In genomic region chr5:20950855-20951650, GRCm38 (mm10) we compare ENCODE assay signal across 8 mouse cellular contexts. TPM values are rescaled to one million over a fixed set of nuclear protein-coding genes. Genes with fewer than 3 reads are reported as not detected.
DNase-seq lines count a peak whose midpoint lies in the region; ATAC-seq and TF ChIP-seq lines count a peak whose summit lies in the region.

No protein-coding gene starts in this region.

- peak overlapping the region; percentile 91 for H3K27ac ChIP-seq in CH12.LX (ENCODE audit: insufficient read depth, low read depth)
- H3K27ac ChIP-seq in forebrain, embryonic 12.5 days: peak overlapping the region; percentile 99
- H3K27ac ChIP-seq in heart, postnatal 0 days (ENCODE audit: low read depth): peak overlapping the region; percentile 98

- DNase-seq in CH12.LX (ENCODE audit: extremely low read depth): no peak
- no peak for DNase-seq in heart, postnatal 0 days (ENCODE audit: low spot score)
- DNase-seq in layer of hippocampus, adult 9-11 months: peak; percentile 45
- peak; percentile 32 for DNase-seq in lung, postnatal 25 days (ENCODE audit: low spot score)
- DNase-seq in retina, embryonic 14.5 days (ENCODE audit: low spot score): peak; percentile 57
- DNase-seq in urinary bladder, postnatal 4 days (ENCODE audit: low spot score in 2 of 2): peak; percentile 18 to 63

- no peak overlapping the region for H3K4me2 ChIP-seq in CH12.LX (ENCODE audit: insufficient read depth, low read depth, poor library complexity, severe bottlenecking)
- peak overlapping the region; percentile 69 for H3K4me2 ChIP-seq in forebrain, embryonic 12.5 days
- H3K4me2 ChIP-seq in heart, postnatal 0 days (ENCODE audit: low read depth, low read length): peak overlapping the region; percentile 82

- TF ChIP-seq POLR2A in CH12.LX (IDR thresholded peaks at IDR 0.05; ENCODE audit: low read depth, low read length): no peak

- H3K9me3 ChIP-seq in CH12.LX (replicated peaks; ENCODE audit: low read length): no peaks in the 10 kb centered on the region
- no peaks in the 10 kb centered on the region for H3K9me3 ChIP-seq in forebrain, embryonic 12.5 days
- H3K9me3 ChIP-seq in heart, postnatal 0 days (replicated peaks; ENCODE audit: control insufficient read depth, low read length): no peaks in the 10 kb centered on the region

- no peaks in the 10 kb centered on the region for H3K27me3 ChIP-seq in CH12.LX (replicated peaks)
- no peaks in the 10 kb centered on the region for H3K27me3 ChIP-seq in forebrain, embryonic 12.5 days
- H3K27me3 ChIP-seq in heart, postnatal 0 days (ENCODE audit: control insufficient read depth, insufficient read depth, low read length): no peaks in the 10 kb centered on the region

- dilution Hi-C loops in CH12.LX (cut with MboI; ENCODE audit: extremely low pct_ligation_motif_present, extremely low pct_unique_long_range_greater_than_20kb, low sequenced_read_pairs): no loop called here

- H3K4me3 ChIP-seq in CH12.LX (replicated peaks in 1 of 3; ENCODE audit: low read depth in 2 of 3, low read length in 2 of 3, poor library complexity in 1 of 3): peak overlapping the region; percentile 85 to 98 (median 95)
- H3K4me3 ChIP-seq in forebrain, embryonic 12.5 days (replicated peaks): peak overlapping the region; percentile 91
- H3K4me3 ChIP-seq in heart, postnatal 0 days (ENCODE audit: low read depth, low read length): peak overlapping the region; percentile 97

- H3K4me1 ChIP-seq in CH12.LX (ENCODE audit: control insufficient read depth in 1 of 2, insufficient read depth in 2 of 2): peaks cover 14 to 57% of the 10 kb centered on the region in 2 experiments
- H3K4me1 ChIP-seq in forebrain, embryonic 12.5 days: peaks cover 17% of the 10 kb centered on the region
- H3K4me1 ChIP-seq in heart, postnatal 0 days (ENCODE audit: control insufficient read depth, insufficient read depth): peaks cover 25% of the 10 kb centered on the region

- no peak for TF ChIP-seq EP300 in CH12.LX (IDR thresholded peaks at IDR 0.05; ENCODE audit: low read length)
- no peak for TF ChIP-seq EP300 in heart, postnatal 0 days (IDR thresholded peaks at IDR 0.05; ENCODE audit: low read depth)

- no peak for TF ChIP-seq RAD21 in CH12.LX (IDR thresholded peaks at IDR 0.05; ENCODE audit: low read depth, low read length)

- no peak for TF ChIP-seq CTCF in CH12.LX (conservative IDR thresholded peaks at IDR 0.05 in 1 of 2, IDR thresholded peaks at IDR 0.05 in 1 of 2; ENCODE audit: low read depth in 2 of 2, low read length in 2 of 2)
- TF ChIP-seq CTCF in heart, postnatal 0 days (IDR thresholded peaks at IDR 0.05; ENCODE audit: low read depth): no peak

- peak overlapping the region; percentile 88 for H3K9ac ChIP-seq in CH12.LX (ENCODE audit: insufficient read depth, low read depth)
- H3K9ac ChIP-seq in forebrain, embryonic 12.5 days: peak overlapping the region; percentile 95
- peak overlapping the region; percentile 98 for H3K9ac ChIP-seq in heart, postnatal 0 days (replicated peaks; ENCODE audit: low read depth, low read length)

- H3K79me2 ChIP-seq in CH12.LX (replicated peaks; ENCODE audit: control insufficient read depth, extremely low read depth, insufficient read depth, poor library complexity, severe bottlenecking): peaks cover 74% of the 10 kb centered on the region

- in situ Hi-C loops in CH12.LX (cut with MboI; ENCODE audit: low pct_ligation_motif_present, low pct_unique_long_range_greater_than_20kb, low sequenced_read_pairs): loop anchor here (25.0 kb wide), 1 partner anchor 164 kb away; no protein-coding TSS in a partner anchor

- peaks cover 0 to 4% of the 10 kb centered on the region in 2 experiments for H3K36me3 ChIP-seq in CH12.LX (replicated peaks in 1 of 2; ENCODE audit: control insufficient read depth in 1 of 2, insufficient read depth in 1 of 2, low read length in 1 of 2)
- no peaks in the 10 kb centered on the region for H3K36me3 ChIP-seq in forebrain, embryonic 12.5 days (replicated peaks)
- H3K36me3 ChIP-seq in heart, postnatal 0 days (replicated peaks; ENCODE audit: control insufficient read depth, insufficient read depth, low read length): no peaks in the 10 kb centered on the region; the same call in 1 of the 2 replicates

- WGBS in forebrain, embryonic 12.5 days: under 1% methylated on average over 68 of the region's 88 CpGs
- WGBS in heart, postnatal 0 days: 0% methylated on average over 66 of the region's 88 CpGs

- ATAC-seq in activated CD4-positive, CD25-positive, alpha-beta regulatory T cell, adult 4 months: peak; percentile 6
- peak; percentile 80 for ATAC-seq in forebrain, embryonic 12.5 days (ENCODE audit: low FRiP score)
- peak; percentile 57 for ATAC-seq in heart, postnatal 0 days (ENCODE audit: insufficient read depth, low read depth)

TF ChIP-seq in CH12.LX, 34 proteins besides CTCF, POLR2A, EP300 and RAD21:
- TF ChIP-seq NELFE (IDR thresholded peaks at IDR 0.05; ENCODE audit: low read depth, low read length) (no peak), GABPA (IDR thresholded peaks at IDR 0.05; ENCODE audit: insufficient replicate concordance, low read depth, low read length) (no peak), NRF1 (IDR thresholded peaks at IDR 0.05; ENCODE audit: low read depth, low read length) (no peak), USF2 (conservative IDR thresholded peaks at IDR 0.05; ENCODE audit: low read depth, low read length) (no peak), ZC3H11A (IDR thresholded peaks at IDR 0.05; ENCODE audit: low read depth, low read length) (no peak), UBTF (IDR thresholded peaks at IDR 0.05; ENCODE audit: low read depth, low read length) (peak; percentile 88; the same call in 1 of the 2 replicates), HCFC1 (IDR thresholded peaks at IDR 0.05; ENCODE audit: low read depth, low read length) (no peak), CHD2 (IDR thresholded peaks at IDR 0.05; ENCODE audit: low read length) (0 out of 2 replicates have a peak, but pooled peaks have one; percentile 20), ZNF384 (IDR thresholded peaks at IDR 0.05; ENCODE audit: low read depth, low read length) (0 out of 2 replicates have a peak, but pooled peaks have one; percentile 36), RCOR1 (conservative IDR thresholded peaks at IDR 0.05; ENCODE audit: low read depth, low read length) (no peak), IRF4 (IDR thresholded peaks at IDR 0.05; ENCODE audit: low read depth, low read length) (peak; percentile 46; the same call in 1 of the 2 replicates)

RNA-seq across cellular contexts. Expression of gene Rsbn1l, which starts 5.1 kb away (rescaled TPM):
- total RNA-seq in CH12.LX (2012; rRNA removed): 8.1 and 8.3 TPM in 2 replicates
- 17.0 TPM in 2 replicates for total RNA-seq in CH12.LX (2014; rRNA removed)
- 20.2 and 22.3 TPM in 2 replicates for polyA plus RNA-seq in CH12.LX (2012; ENCODE audit: insufficient read length, low read depth)
- 10 to 100 TPM; 27.9 to 38.5 TPM for polyA plus RNA-seq in activated CD4-positive, CD25-positive, alpha-beta regulatory T cell, adult 4 months (2017; shearing (Covaris generic))
- 6.5 and 7.3 TPM in 2 replicates for polyA plus RNA-seq in forebrain, embryonic 12.5 days (2016; fragmentation: Nextera tagmentation; extraction: Ambion mirVana)
- 8.5 and 9.1 TPM in 2 replicates for total RNA-seq in heart, postnatal 0 days (2014; rRNA removed; ENCODE audit: low replicate concordance)
- polyA plus RNA-seq in heart, postnatal 0 days (2015; fragmentation: Nextera tagmentation; extraction: Ambion mirVana): 9.2 and 9.4 TPM in 2 replicates

Comparison
In these comparisons a context has a peak if more than half of its experiments do, and no peak if none do; other contexts are left out.
1. DNase-seq: peak in layer of hippocampus, adult 9-11 months (single experiment), lung, postnatal 25 days (single experiment), retina, embryonic 14.5 days (single experiment) and urinary bladder, postnatal 4 days (2 of 2); none in CH12.LX (single experiment) and heart, postnatal 0 days (single experiment).
2. ATAC-seq: peak in every context shown above with its lines; median percentile 80 in forebrain, embryonic 12.5 days; 57 in heart, postnatal 0 days; 6 in activated CD4-positive, CD25-positive, alpha-beta regulatory T cell, adult 4 months.
3. Peak in every context shown above with its lines, with median percentiles within 50 percentile points of each other: H3K27ac ChIP-seq, H3K4me3 ChIP-seq and H3K9ac ChIP-seq.